Mouse (Mus musculus) testis, adult 10 weeks (tissue): ENCODE measurements around the gene Nrn1l. TPM values are rescaled to one million over a fixed set of nuclear protein-coding genes. Genes with fewer than 3 reads are reported as not detected.

Experiments used
- polyA plus RNA-seq: library from polyadenylated mRNA; stranded (reverse); fragments of 350-450 nt; fragmentation: Illumina TruSeq; extraction: RNeasy Lipid Tissue Mini Kit (QIAGEN cat#74804); gene quantifications from one replicate; pipeline ENCODE4 v1.2.3, GENCODE M21; 2014; ENCODE audit warnings: low read depth, low replicate concordance

Nrn1l gene
- polyA plus RNA-seq, result not detected

DNA sequence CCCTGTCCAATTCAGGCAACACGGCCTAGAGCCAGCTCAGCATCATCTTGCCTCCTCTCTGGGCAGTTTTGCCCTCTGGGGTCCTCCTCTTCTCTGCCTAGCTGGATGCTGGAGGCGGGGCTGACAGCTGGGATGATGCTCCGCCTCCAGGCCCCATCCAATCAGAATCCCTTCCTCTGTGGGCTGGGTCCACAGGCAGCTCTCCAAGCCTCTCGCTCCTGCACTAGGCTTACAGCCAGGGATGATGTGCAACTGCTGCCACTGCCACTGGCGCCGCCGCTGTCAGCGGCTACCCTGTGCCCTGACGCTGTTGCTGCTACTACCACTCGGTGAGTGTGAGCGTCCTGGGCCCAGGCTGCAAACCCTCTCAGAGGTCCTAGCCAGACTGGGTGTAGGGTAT is at the start of gene Nrn1l:
Gene Nrn1l (plus strand): TSS at position 229 of the 400 bp plus-strand sequence.

DNA sequence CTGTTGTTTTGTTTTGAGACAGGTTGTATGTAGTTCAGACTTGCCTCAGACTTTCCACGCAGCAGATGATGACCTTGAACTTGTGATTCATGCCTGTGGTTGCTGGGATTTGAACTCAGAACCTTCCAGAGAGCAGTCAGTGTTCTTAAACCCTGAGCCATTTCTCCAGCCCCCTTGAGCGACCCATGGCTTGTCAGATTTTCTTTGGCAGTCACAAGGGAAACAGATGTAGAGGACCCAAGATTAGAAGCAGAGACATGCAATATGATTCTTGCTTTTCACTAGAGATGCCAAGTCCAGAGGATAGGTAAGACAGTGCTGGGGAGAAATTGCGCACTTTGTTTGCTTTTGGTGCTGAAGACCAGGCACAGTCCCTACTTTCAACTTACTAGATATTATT is 40.2 kb upstream of the Nrn1l start, which contains the start of gene Cenpt:
Gene Cenpt (minus strand): TSS at position 101 of the 400 bp plus-strand sequence.

DNA sequence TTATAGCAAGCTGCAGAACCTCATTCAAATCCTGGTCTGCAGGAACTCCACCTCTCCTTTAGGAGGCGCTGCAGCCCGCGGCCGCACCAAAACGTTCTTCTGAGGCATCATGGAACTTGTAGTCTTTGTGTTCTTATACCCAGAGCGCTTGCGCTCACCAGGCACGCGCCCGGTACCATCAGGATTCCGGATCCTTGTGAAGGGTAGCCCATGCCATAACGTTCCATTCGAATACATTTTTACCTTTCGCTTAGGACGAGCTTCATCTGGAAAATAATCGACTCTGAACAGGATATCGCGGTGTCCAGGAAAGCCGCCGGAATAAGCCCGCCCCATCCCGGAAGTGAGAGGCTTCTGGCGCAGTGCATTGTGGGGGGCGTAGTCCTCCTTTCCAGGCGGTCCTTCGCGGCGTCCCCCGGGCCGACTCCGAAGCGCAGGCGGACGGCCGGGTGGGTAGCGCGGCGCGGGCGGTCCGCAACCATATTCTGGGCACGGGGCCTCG is 38.6 kb upstream of the Nrn1l start, which contains the start of gene Thap11:
Gene Thap11 (plus strand): TSS at position 418 of the 502 bp plus-strand sequence.

DNA sequence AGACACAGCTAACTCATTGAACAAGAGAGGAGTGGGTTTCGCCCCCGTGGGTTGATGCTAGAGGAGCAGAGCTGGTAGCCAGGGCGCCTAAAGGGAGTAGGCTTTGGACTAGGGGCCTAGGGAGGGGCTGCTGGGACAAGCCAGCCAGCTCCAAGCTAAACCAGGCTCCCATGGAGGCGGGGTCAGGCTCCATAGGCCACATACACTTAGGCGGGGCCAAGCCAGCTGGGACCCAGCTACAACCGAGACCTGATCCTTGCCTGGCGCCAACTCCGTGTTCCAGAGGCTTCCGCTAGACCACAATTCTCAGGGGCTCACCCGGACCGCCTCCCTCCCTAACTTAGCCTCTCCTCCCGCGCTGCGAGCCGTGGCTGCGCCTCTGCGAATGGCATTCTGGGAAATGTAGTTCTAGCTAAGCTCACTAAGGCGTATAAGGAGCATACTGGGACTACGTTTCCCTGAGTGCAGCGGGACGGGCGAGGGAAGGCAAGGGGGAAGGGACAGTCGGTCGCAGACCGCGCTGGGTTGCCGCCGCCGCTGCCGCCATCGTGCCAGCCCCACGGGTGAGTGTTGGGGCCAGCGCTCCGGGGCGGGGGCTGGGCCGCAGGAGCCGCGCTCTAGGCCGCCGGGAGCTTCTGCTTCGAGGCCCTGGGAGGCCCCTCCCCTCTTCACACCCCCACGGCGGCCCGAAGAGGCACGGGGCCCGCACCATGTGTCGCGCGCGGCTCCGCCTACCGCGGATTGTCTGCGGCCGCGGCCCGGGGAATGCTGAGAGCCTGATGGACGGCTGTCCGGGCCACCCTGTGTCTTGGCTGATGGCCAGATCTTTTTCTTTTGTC is 33.0 kb upstream of the Nrn1l start, which contains the start of gene Nutf2:
Gene Nutf2 (plus strand): TSS at position 438 of the 839 bp plus-strand sequence.

DNA sequence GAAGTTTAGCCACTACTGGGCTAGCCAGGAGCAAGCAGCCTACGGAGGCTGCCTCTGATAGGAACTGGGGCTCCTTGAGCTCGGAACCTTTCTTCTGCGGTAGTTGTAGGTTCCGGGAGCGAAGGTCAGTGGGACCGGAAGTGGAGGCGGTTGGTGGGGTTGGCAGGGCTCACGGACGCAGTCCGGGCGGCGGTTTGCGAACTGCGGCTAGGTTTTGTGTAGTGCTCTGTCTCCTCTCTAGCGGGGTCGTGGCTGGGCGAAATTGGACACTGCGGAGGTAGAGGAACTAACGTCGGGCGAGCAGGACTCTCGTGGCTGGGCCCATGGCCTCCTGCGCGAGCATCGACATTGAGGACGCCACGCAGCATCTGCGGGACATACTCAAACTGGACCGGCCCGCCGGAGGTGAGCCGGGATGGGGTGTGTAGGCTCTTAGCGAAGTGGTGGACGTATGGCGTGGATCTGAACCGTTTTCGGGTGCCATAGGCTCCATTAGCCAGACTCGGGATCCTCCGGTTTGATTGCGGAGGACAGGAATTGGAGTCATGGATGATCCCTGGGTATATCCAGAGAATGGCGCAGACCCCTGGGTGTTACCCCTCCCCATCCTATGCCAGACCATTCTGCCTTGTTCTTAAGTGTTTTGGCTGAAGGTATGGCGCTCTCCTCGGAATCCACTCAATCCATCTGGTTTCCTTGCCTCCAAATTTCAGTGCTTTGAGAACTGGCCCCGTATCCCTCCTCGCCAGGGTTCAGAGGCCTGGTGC is 12.4 kb upstream of the Nrn1l start, which contains the start of gene Edc4:
Gene Edc4 (plus strand): TSS at position 128 of the 767 bp plus-strand sequence.

GRCm38 (mm10) chr8:105900180-105900940 is 7.0 kb downstream of the Nrn1l start, which contains the start of gene Pskh1:
Gene Pskh1, plus strand, starts transcription at chr8:105900441.

DNA sequence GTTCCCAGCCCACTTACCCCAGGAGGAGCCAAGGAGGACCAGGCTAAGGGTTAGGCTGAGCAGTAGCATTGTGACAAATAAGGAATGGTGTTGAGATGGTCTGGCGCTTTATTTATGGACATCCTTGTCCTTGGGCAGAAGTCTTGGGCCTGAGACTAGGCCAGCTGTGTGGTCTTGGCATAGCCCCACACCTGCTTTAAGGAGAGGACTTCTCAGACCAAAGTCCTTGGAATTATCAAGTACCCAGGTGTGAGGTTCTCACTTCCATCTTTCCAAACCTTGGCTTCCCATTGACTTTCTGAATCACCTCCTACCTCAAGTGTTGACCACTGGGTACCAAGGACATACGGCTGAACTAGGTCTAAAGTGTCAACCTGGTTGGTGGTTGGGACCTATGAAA is 40.4 kb downstream of the Nrn1l start, which contains the start of gene Ctrl:
Gene Ctrl (minus strand): TSS at position 101 of the 400 bp plus-strand sequence.

DNA sequence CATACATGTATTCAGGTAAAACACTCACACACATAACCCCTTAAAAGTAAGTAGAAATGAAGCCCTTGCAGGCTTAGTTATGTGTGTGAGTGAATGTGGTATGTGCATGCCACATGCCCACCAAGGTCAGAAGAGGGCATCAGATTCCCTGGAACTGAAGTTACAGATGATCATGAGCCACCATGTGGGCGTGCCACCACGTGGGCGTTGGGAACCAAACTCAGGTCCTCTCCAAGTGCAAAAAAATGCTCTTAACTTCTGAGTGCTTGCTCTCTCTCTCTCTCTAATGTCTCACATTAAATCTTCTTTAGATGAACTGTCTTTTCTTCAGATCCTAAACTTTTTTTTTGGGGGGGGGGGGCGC is 44.9 kb downstream of the Nrn1l start, which contains the start of gene Psmb10:
Gene Psmb10 (minus strand): TSS at position 139 of the 364 bp plus-strand sequence.

DNA sequence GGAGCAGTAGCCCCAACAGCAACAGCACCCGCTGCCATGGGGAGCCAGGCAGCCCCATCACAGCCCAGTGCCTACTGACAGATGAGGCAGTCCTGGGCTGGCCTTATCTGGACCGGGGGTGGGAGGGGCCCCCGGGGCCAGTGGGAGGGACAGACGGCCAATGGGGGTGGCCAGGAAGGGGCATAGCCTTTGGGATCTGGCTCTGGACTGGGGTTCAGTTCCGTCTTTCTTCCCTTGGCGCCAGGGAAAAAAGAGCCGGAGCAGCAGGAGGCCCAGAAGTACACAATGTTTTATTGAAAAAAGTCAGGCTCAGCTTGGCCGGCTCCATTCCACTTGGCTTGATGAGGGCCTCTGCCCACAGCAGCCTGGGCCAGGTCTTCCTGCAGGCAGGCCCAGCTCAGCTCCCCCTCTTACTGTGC is 50.0 kb downstream of the Nrn1l start, which contains the start of gene Lcat:
Gene Lcat (minus strand): TSS at position 62 of the 419 bp plus-strand sequence.

Other genes with a start within 250 kb of the Nrn1l start
- gene Carmil2, start 207.3 kb upstream of the Nrn1l start, polyA plus RNA-seq, result 0.14 TPM
- 3.0 TPM for gene Acd, start 192.5 kb upstream of the Nrn1l start, polyA plus RNA-seq
- 2.3 TPM for gene Pard6a, start 192.4 kb upstream of the Nrn1l start, polyA plus RNA-seq
- 4.7 TPM for gene 4933405L10Rik, start 185.9 kb upstream of the Nrn1l start, polyA plus RNA-seq
- 5.3 TPM for gene Enkd1, start 185.4 kb upstream of the Nrn1l start, polyA plus RNA-seq
- gene Gfod2, start 134.9 kb upstream of the Nrn1l start, polyA plus RNA-seq, result 0.24 TPM
- 11.3 TPM for gene Ranbp10, start 66.2 kb upstream of the Nrn1l start, polyA plus RNA-seq
- gene Tsnaxip1, start 65.8 kb upstream of the Nrn1l start, polyA plus RNA-seq, result 174 TPM
- gene Cenpt, start 40.3 kb upstream of the Nrn1l start, polyA plus RNA-seq, result 1.8 TPM
- gene Thap11, start 38.4 kb upstream of the Nrn1l start, polyA plus RNA-seq, result 5.0 TPM
- 31.1 TPM for gene Nutf2, start 33.0 kb upstream of the Nrn1l start, polyA plus RNA-seq
- gene Edc4, start 12.7 kb upstream of the Nrn1l start, polyA plus RNA-seq, result 10.5 TPM
- gene Pskh1, start 6.9 kb downstream of the Nrn1l start, polyA plus RNA-seq, result 2.4 TPM
- not detected for gene Ctrl, start 40.3 kb downstream of the Nrn1l start, polyA plus RNA-seq
- gene Psmb10, start 44.9 kb downstream of the Nrn1l start, polyA plus RNA-seq, result 0.31 TPM
- 0.31 TPM for gene Lcat, start 49.8 kb downstream of the Nrn1l start, polyA plus RNA-seq
- gene Slc12a4, start 72.5 kb downstream of the Nrn1l start, polyA plus RNA-seq, result 0.39 TPM
- gene Dpep3, start 85.9 kb downstream of the Nrn1l start, polyA plus RNA-seq, result 48.5 TPM
- 4.0 TPM for gene Dus2, start 97.8 kb downstream of the Nrn1l start, polyA plus RNA-seq
- 0.52 TPM for gene Dpep2nb, start 112.4 kb downstream of the Nrn1l start, polyA plus RNA-seq
- 2.8 TPM for gene Ddx28, start 118.3 kb downstream of the Nrn1l start, polyA plus RNA-seq
- 30.0 TPM for gene Nfatc3, start 165.3 kb downstream of the Nrn1l start, polyA plus RNA-seq
- gene Esrp2, start 243.4 kb downstream of the Nrn1l start, polyA plus RNA-seq, result 0.14 TPM